Mouse (Mus musculus) heart, adult 9 months (tissue): Measurements from ENCODE around the gene Fgf22.

ENCODE experiments used
- DNase-seq, 2 experiments: peaks; one replicate each; pipeline ENCODE4 v3.0.0; 2022; ENCODE audit warnings: low spot score in 2 of 2

Gene Fgf22

GRCm38 (mm10) chr10:79767372-79768244 is 12.7 kb downstream of the Fgf22 start:
- peak; percentile 89 for DNase-seq

GRCm38 (mm10) chr10:79768400-79768799 is 13.5 kb downstream of the Fgf22 start:
- DNase-seq = peak; percentile 64 to 70

- DNase-seq = no peak
Measured at GRCm38 (mm10) chr10:79769329-79769728, 14.5 kb downstream of the Fgf22 start.

GRCm38 (mm10) chr10:79772320-79772719 is 17.4 kb downstream of the Fgf22 start:
- DNase-seq = no peak

- DNase-seq = no peak
Measured at GRCm38 (mm10) chr10:79773208-79773607, 18.3 kb downstream of the Fgf22 start.

DNA sequence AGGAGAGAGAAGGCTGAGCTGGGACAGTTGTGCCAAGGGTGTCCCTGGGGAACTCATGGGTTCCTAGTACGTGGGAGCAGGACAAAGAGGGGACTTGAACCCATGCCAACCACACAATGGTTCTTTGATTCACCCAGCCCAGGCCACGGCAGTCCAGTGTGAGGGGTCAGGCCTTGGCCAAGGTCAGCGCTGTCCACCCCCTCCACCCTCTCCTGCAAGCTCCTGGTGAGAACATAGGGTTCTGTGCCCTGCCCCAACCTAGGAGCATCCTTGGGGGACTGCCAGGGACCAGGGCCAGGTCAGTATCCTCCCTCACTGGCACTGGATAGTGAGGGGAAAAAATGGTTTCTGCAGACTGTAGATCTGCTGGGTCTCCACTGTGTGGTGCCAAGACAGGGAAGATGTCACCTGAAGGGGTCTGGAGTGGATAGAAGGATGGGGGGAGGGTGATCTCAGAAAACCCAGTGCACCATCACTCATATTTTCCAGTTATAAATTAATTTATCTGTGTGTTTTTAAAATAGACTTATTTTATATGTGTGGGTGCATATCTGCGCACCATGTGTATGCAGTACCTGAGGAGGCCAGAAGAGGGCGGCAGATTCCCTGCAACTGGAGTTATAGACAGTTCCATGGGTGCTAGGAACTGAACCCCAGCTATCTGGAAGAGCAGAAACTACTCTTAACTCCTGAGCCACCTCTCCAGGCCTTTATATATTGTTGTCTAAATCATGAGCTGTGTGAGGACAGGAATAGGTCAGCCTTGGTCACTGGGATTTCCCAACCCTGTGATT is 19.8 kb downstream of the Fgf22 start:
- no peak for DNase-seq

GRCm38 (mm10) chr10:79777103-79777531 is 22.2 kb downstream of the Fgf22 start, which contains the start of gene Fstl3:
Fstl3 (plus strand) TSS chr10:79777272.
- no peak for DNase-seq

- peak in 1 of 2 experiments; percentile 49 for DNase-seq
Measured at GRCm38 (mm10) chr10:79778006-79778405, 23.1 kb downstream of the Fgf22 start.

DNA sequence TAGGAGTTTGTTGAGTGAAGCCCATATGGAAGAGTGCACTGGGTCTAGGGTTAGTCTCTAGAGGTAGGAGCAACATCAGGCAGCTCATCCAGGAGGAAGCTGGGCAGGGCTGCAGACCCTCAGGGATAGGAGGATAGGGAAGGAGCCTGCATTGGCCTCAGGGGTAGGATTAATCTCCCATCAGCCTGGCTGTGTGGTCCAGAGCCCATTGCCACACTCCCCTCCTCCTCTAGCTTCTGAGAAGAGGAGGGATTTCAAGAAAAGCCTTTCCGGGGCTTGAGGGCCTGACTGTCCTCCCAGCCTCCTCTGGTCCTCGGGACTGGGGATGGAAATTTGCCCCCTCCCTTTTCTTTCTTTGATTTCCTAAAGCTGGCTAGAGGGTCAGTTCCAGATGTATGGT is 24.3 kb downstream of the Fgf22 start:
- no peak for DNase-seq

GRCm38 (mm10) chr10:79779784-79780663 is 25.1 kb downstream of the Fgf22 start:
- peak; percentile 89 to 92 for DNase-seq

- DNase-seq = no peak
Measured at GRCm38 (mm10) chr10:79780664-79781015, 25.8 kb downstream of the Fgf22 start.

DNA sequence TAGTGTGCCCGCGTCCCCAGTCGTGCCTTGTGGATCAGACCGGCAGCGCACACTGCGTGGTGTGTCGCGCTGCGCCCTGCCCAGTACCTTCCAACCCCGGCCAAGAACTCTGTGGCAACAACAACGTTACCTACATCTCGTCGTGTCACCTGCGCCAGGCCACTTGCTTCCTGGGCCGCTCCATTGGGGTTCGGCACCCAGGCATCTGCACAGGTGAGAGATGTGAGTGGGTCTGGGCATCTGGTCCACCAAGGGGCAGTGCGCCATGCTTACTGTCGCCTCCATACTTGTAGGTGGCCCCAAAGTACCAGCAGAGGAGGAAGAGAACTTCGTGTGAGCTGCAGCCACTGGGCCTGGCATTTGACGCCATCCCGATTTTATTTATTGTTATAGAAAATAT is 26.3 kb downstream of the Fgf22 start:
- DNase-seq = no peak

GRCm38 (mm10) chr10:79781956-79782355 is 27.1 kb downstream of the Fgf22 start:
- no peak for DNase-seq

DNA sequence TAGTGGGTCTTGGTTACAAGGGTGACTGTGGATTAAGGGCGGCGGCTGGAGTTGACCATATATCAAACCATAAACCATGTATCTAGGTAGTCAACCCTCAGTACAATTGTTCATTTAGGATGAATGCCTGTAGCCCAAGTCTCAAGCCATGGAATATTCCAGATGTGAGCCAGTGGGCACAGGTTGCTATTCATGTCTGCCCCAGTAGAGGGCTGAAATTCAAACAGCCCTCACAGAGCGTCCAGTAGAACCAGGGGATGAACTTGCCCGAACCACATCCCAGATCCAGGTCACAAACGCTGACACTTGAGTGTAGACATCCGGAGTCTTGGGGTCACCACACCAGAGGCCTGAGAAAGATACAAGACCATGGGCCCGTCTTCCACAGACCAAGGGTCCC is 28.2 kb downstream of the Fgf22 start:
- DNase-seq = no peak

DNA sequence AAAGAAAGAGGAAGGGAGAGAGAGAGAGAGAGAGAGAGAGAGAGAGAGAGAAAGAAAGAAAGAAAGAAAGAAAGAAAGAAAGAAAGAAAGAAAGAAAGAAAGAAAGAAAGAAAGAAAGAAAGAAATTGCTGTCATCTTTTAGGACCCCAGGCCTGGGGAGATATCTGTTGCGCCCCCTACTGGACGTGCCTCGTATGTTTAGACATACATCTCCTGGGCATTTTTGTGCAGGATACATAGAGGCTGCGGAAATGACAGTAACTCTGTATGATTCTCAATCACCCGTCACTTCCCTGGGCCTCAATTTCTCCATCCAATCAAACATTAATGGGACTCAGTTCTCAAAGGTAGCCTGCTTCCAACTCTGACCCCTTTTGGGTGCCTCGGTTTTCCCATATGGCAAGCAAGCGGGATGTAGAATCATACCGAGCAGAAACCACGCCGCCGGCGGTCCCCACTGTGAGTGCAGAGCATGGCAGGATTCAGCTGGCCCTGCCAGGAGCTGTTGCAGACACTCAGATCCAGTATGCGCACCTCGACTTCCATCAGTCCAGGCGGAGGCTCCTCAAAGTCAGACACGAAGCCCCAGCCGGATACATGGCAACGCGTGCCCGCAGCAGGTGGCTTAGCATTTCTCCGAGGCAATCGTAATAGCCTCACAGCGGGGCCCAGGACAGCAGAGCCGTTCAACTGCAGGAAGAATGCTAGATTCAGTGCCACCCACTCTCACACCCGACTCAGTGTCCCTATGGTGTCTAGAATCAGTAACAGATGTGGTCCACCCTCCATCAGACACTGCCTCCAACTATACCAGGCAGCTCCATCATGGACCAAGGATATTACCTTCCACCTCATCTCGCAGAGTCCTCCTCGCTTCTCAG is 29.3 kb downstream of the Fgf22 start:
- no peak for DNase-seq

- peak in 1 of 2 experiments; percentile 71 for DNase-seq
Measured at GRCm38 (mm10) chr10:79788386-79789158, 33.7 kb downstream of the Fgf22 start.

DNA sequence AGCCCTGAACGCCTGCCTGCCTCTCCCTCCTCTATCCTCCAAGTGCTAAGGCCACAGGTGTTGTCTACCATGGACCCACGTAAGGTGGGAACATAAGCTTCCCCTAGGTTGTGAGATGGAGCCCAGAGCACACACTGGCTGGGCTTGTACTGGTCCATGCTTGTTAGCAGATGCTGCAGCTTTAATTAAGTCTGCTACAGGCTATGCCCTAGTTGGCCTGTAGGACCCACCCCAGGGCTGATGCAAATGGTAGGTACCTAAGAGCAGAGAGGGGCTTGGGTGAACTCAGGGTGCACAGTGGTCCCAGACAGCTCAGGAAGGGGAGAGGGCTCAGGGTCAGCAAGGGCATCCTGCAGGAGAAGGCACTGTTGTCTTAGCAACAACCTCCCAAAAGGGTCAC is 34.7 kb downstream of the Fgf22 start:
- no peak for DNase-seq

- DNase-seq = no peak
Measured at GRCm38 (mm10) chr10:79790861-79791260, 36.0 kb downstream of the Fgf22 start, which contains the start of gene Prss57. Prss57 (minus strand) TSS chr10:79790961.

DNA sequence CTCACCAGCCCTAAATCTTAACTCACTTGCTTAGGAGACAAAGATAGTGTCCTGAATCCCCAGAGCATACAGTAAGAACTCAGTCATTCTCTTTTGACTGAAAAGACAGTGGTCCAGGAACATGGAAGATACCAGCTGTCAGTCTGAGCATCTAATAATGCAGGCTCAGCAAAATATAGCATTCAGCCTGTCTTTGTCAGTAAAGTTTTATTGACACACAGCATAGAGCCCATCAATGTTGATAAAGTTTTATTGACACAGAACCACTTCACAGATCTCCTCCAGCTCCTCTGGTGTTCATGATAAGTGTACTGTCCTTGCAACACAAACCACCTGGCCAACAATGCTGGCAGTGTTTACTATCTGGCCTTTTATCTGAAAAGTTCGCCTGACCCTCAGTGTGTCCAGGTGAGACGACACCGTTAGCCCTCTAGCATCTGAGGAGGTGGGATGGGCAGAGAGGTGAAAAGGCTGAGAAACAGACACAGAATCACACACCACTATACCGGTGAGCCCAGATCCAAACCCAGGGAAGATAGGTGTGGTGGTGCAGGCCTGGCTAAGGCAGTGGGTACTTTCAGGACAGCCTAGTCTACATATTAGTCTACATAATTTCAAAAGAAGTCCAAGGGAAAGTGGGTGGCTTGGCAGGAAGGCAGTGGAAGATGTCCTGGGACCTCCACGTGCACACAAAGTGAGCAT is 37.6 kb downstream of the Fgf22 start:
- no peak for DNase-seq
